Mouse (Mus musculus) 416B (cell line): ENCODE results near the gene Rpl14.

Experiments used
- DNase-seq: peaks from one replicate; pipeline ENCODE4 v3.0.0; 2011; ENCODE audit warnings: low read depth

Rpl14 gene

DNA sequence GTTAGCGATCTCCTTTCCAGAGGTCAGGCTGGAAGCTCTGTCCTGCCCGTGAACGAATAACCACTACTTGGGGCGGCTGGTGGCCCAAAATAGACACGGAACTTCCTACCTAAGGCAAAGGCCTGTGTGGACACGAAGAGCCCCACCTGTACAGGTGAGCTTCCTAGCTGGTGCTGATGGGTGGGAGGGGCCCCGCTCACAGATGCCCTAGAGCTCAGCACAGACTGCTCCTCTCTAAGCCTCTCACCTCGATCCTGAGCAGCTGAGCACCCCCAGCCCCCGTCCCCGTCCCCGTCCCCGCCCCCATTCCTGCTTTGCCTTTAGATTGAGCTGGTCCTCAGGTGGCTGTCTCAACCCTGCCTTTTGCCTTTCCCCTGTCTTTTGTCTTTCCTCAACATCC is 32.7 kb downstream of the Rpl14 start:
- no peak for DNase-seq

DNA sequence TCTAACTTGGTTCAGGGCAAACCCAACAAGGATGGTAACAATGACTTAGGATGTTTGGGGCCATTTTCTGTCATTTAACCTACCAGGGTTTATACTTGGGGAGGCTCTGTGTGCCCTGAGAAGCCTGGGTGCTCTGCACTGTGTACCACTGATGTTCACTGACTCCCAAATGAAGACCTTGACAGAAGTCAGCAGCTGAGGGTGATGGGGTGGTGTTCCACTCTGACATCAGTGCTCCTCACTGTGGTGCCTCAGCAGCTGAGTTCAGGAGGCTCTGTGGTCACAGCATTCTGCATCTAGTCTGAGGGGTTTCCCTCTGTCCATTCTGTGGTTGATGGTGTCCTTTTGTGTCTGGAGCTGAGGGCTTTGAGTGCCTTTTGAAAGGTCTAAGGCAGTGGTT is 39.8 kb downstream of the Rpl14 start:
- no peak for DNase-seq

GRCm38 (mm10) chr9:120614059-120614458 is 42.8 kb downstream of the Rpl14 start:
- DNase-seq, result no peak

DNA sequence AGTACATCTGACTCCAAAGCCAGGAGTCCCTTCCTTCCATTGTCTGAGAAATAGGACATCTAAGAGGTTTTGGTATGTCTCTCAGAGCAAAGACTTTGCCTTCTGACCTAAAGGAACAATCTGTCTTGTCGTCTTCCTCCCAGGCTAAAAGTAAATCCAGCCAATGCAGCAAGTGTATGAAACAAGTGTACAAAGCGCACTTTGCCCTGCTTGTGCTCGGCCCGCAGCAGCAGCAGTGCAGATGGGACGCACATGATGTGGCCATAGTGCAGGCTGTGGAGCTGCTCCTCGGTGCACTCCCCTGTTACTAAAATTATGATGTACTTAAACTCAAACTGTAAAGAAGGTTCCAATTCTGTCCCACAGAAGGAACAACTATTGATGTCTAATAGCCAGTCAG is 46.9 kb downstream of the Rpl14 start:
- no peak for DNase-seq

DNA sequence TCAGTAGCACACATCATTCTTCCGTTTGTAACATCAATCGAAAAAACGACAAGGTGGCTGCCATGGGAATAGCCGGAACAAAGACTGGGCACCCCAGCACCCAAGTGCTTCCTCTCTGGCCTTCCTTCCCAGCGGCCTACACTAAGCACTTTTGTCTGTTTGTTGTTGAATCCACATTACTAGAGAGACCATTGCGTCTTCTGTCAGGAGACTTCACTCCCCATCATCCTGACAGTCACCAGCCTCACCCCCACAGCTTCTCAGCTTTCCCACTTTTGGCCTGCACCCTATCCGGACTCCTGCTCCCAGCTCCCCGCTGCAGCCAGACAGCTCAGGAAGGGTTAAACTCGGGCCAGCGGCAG is 48.1 kb downstream of the Rpl14 start:
- no peak for DNase-seq

GRCm38 (mm10) chr9:120619709-120620408 is 48.6 kb downstream of the Rpl14 start:
- no peak for DNase-seq

DNA sequence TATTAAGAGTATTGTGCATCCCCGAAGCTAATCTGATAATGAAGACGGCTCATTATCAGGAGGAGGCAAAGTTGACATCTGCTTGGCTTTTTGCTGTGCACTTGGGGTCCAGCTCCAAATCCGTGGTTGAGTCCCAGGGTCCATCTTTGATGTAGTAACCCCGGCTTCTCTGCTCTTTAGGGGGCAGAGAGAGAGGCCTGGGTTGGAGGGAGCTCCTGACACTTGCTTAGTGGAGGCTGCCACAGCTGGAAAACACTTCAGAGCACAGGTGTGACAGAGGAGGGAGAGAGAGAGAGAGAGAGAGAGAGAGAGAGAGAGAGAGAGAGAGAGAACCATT is 49.1 kb downstream of the Rpl14 start:
- DNase-seq, result no peak
